Mouse (Mus musculus): ENCODE measurements at regions not wholly inside any gene's neighbourhood (a gene's known extent, or its start where the extent isn't known, plus 50 kb on each side); places are given as distances from the start of the nearest gene placed in this dataset.

DNA sequence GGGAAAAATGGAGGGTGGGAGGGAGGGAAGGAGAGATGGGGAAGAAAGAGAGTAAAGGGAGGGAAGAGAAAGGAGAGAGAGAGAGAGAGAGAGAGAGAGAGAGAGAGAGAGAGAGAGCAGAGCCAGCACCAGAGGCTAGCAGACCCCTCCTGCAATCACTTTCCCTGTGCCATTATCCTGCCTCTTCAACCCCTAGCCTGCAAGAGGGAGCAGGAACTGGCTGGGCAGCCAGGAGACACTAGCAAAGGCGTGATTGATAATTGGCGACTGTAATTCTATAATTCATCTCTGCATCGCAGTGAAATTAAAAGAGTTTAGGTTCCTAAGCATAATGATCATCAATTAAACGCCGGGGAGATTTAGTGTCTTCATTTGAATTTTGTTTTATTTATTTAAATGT lies 190.1 kb upstream of the 4931429L15Rik start:
- no peak for DNase-seq

DNA sequence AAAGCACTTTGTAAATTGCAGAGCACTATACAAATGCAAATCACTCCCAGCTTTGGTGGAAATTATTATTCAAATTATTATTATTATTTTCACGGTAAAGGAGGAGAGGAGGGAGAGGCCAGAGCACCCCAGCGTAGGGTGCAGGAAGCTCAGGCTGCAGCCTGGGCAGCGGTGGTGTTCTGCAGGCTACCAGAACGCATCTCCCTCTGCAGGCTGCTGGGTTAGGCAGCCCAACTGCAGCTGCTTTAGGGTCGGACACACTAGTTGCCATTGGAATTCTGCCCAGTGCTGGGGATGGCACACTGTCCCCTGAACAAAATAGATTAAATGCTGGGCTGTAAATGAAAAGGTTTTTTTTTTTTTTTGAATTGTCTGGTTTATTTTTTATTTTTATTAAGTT lies 189.7 kb upstream of the 4931429L15Rik start:
- DNase-seq: no peak

DNA sequence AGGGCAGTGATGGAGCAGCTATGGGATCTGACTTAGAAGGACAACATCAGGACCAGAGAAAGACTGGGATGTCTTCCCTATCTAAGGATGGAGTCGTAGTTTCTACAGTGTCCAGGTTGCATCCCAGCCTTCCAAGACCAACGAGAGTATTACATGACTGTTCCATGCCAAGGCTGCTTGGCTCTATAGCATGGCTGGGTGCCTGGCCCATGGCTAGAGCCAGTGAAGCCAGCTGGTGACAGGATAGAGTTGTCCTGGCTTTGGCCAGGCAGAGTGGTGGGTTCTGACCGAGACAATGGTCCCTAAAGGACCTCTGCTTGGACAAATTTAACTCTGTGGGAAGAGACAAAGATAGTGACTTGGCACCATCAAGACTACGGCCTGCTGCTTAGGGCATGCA lies 187.2 kb upstream of the 4931429L15Rik start:
- DNase-seq: peak; percentile 64 to 75

DNA sequence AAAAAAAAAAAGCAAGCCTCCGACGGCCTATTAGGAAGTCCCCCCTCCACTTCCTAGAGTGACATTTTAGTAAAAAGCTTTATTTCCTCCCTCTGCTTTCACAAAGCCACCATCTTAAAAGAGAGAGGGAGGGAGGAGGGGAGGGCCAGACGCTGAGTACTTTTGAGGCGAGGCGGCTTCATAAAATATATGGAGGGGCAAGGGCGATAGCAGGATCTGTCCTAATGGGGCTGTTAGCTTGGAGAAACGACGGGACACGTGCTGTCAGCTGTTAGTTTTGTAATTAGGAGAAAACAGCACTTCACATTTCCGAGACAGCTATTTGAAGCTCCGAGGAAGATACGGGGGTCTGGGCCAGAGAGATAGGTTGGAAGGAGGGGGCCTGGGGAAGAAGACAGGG lies 184.8 kb upstream of the 4931429L15Rik start:
- DNase-seq: no peak

DNA sequence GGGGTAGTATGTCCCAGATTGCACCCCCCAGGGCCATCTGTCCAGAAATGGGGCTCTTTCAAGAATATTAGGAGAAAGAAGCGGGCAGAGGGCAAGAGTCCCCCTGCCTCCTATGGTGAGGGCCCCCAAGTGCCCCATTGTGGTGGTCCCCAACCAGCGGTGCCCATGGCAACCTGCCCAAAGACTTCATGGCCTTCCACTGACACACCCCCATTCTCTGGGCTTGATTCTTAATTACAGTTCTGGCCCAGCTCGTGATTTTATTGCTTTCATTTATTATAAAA lies 184.3 kb upstream of the 4931429L15Rik start:
- no peak for DNase-seq

DNA sequence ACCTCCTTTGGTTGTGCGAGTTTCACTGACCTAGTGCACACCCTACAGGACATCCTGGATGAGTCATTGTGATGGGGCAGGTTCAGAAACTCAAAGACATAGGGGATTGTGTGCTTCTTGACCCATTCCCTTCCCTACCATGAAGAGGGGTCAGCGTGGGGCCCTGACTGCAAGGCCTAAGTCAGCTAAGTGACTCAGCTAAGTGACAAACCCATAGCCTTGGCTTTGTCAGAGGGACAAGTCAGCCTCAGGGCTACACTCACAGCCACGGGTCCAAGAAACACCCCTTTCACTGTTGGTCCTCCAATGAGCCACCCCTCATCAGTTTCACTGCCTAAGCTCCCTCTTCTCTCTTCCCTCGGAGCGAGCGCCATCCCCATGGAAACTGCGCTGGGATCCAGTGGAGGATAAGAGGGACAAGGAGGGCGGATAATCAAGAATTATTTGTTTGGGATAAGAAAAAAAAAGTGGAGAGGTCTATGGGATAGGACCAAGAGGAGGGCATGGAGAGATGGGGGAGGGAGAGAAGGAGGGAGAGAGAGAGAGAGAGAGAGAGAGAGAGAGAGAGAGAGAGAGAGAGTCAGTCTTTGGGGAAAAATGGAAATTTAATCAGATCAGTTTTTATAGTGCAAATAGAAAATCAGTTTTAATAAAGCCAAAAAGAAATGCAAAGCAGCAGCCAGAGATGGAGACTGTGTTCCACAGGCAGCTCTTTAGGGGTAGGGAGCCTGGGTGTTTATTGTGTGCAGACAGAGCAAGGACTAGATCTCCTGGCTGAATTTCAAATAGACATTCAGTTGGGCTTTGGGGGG lies 183.7 kb upstream of the 4931429L15Rik start:
- no peak for DNase-seq

DNA sequence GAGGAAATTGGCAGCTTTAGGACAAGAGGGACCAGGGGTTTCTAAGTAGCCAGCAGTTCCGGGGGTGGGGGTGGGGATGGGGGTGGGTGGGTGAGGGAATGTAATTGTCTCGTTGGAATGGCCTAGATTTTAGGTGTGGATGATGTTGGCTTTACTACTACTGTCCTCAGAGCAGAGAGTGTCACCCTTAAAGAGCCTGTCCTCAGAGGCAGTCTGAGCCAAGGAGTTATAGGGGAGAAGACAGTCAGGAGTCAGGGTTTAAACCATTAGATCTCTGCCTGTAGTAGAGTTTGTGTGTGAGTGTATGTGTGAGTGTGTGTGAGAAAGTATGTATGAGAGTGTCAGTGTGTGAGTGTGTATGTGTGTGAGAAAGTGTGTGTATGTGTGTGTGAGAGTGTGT lies 179.6 kb upstream of the 4931429L15Rik start:
- no peak for DNase-seq

DNA sequence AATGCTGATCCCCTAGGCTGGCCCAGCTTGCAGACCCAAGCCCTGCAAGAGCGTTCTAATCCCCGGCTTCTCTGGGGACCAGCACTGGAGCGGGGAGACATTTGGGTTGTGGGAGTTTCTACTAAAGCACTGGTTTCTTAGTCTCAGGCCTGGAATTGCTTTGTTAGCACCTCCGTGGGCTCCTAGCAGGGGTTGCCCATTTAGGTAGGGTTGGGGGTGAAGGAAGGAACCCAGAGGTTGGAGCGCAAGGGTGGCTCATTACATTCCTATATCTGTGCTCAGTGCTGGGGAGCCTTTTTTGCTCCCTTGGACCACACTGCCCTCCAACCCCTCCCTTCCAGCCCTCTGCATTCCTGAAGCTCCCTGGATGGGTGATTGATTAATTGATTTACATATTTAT lies 179.1 kb upstream of the 4931429L15Rik start:
- DNase-seq: no peak

DNA sequence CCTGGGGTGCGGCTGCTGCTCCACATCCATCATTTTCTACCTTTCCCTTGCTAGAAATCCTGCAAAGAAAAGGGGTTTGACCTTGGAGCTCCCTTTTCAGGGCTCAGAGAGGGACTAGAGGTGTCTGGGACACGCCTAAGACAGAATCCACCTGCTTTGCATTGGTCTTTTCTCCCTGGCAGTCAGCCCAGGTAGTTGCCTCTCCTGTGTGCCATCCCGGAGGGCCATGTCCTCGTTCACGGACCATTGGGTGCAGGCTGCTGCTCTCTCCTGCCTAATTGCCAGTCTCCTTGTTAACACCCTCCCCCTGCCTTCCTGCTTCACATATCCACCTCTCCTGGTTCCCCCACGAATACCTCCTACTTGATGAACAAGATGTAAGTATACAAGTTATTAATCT lies 175.5 kb upstream of the 4931429L15Rik start:
- DNase-seq: no peak

DNA sequence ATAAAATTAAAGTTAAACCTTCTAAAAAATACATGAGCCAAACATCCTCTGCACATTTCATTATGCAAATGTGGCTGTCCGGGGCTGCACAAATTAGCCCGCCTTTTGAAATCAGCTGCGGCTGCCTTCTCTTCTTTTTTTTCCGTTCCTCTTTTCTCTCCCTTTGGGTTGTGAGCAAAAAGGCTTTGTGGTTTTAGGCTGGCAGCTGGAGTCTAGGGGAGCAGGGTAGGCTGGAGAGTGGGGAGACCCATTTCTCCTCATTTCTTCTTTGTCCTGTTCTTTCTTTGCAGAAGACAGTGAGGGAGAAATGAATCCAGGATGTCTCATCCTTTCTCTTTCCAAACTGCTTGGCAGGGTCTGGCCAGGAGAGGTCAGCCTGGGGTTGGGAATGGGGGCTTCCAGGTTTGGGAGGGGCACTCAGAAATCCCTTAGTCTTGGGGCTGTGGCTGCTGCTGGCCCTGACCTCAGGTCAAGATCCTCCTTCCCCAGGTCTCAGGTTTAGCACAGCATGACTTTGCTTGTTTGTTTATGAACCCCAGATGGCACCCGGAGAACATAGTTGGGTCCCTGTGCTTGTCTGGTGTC lies 163.2 kb upstream of the 4931429L15Rik start:
- DNase-seq: no peak

DNA sequence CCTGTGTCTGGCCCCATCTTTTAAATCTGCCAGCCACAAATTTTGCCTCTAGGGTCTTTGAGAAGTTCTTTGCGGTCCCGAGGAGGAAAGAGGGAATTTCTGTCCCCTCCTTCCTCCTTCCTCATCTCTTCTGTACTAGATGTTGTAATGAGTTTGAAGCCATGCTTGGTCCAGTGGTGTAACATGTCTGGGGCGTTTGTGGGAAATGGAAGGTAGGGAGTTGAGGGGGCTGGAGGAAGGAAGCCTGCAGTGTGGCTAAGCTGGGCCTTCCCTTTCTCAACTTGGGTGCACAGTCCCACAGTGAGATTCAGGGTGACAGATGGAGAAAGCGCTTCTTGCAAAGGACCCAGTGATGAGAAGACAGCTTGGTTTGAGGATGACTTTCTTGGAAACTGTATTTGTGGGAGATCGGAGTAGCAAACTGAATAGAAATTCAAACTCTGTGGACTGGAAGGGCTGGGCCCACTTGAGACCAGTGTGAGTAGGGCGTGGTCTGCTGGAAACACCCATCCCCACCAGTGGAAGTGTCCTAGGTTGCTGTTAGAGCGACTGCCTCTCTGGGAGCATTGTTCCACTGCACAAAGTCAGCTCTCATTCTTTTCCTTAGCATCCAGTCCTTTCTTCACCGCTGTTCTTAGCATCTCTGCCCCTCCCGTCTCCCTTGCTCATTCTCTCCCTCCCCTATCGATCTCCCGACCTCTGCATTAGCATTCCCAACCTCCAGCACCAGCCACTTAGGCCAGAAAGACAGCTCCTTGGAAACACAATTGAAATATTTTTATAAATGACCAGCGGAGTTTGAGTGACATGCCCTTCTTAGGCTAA lies 162.5 kb upstream of the 4931429L15Rik start:
- no peak for DNase-seq

DNA sequence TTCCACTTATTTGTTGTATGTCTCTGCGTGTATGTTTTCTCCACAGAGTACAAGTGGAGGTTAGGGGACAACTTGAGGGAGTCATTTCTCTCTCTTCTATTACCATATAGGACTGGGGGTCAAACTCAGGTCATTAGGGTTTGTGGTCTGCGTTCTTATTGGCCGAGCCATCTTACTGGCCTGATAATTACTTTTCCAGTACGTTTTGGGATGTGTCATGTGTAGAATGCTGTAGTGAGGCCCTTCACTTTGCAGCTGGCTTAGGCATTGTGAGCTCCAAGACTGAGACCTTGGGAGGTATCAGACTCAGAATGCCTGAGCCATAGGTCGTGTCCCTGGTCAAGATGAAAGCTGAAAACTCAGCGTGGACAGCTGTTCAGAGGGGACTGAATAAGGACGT lies 161.7 kb upstream of the 4931429L15Rik start:
- no peak for DNase-seq

DNA sequence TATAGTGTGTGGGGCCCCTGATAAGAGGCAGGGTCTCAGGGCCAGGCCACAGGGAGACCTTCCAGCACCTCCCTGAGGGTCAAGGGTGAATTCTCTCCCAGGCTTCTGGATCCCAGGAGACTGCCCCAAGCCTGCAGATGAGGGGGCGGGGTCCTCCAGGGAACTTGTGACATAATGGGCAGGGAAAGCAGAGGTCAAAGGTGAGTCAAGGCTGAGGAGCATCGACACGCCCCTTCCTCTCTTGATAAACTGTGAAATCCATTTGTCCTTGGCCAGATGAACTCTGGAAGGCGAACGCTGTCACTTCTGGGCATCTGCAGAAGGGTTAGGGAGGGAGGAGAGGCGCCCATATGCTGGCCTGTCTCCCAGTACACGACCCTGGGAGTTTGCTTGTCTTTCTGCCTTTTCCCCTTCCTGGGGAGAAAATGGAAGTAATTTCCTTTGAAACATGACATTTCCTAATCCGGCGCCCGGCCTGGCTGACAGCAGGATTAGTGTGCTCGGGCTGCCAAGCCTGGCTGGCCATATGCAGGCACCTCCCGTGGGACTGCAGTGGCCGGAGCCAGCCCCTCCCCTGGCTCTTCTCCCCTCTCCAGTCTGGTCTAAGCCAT lies 160.4 kb upstream of the 4931429L15Rik start:
- peak; percentile 71 to 77 for DNase-seq

DNA sequence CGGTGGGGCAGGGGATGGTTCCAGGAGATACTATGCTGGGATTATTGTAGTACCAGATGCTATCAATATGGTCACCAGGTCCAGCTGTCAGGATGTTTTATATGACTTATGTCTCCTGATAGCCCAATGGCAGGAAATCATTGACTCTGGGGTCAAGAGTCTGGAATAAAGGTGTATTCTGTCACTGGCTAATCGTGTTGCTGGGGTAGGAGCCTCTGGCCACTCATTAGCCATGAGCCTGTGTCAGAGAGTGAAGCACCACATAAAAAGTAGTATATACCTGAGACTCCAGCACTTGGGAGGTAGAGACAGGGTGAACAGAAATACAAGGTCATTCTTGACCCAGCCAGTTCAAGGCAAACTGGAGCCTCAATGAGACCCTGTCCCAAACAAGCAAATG lies 158.8 kb upstream of the 4931429L15Rik start:
- no peak for DNase-seq

DNA sequence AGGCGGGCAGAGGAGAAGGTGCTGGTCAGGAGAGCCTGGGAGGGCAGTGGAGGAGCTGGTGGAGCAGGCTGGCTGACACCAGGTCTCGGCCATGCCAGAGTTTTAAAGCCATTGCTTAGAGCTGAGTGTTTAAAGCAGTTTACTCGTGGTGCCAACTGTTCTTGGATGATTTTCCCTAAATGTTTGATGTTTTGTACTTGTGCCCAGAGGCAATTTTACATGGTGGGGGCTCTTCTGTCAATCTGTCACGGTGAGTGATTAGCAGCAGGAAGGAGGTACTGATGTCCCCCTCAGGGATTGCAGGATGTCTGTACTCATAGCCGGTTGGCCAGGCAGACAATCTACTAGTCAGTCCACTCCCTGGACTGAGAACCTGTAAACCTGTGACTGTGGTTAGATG lies 156.7 kb upstream of the 4931429L15Rik start:
- DNase-seq: no peak

DNA sequence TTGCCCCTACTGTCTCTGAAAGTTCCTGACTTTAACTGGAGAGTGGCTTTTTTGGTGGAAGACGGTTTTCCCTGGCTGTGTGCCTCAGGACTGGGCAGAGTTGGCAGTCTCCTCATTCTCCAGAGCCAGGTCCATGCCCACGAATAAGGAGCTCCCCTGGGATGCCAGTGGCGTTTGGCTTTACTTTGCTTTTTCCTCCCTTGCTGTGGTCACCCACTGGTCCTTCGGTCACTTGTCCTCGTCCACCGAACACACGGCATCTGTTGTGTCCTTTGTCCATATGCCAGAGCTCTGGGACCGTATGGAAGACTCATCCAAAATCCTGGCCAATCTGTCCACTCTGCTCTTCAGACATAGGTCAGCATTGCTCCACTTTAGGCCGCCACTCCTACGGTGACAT lies 153.9 kb upstream of the 4931429L15Rik start:
- DNase-seq: peak; percentile 69

DNA sequence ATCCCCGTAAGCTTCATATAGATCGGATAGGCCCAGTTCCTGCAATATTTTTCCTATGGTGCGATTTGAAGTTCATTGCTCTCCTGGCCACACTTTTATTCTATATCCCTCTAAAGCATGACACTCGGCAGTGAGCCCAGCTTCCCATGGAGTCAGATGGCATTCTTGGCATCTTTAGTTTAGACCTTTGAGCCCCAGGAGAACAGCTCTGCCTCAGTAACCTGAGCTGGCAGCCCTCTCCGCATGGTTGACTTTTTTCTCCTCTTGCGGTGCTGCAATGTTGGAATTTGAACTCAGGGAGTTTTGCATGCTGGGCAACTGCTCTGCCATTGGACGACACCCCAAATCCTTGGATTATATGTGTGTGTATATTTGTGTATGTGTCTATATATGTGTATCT lies 149.7 kb upstream of the 4931429L15Rik start:
- peak; percentile 57 to 68 for DNase-seq

DNA sequence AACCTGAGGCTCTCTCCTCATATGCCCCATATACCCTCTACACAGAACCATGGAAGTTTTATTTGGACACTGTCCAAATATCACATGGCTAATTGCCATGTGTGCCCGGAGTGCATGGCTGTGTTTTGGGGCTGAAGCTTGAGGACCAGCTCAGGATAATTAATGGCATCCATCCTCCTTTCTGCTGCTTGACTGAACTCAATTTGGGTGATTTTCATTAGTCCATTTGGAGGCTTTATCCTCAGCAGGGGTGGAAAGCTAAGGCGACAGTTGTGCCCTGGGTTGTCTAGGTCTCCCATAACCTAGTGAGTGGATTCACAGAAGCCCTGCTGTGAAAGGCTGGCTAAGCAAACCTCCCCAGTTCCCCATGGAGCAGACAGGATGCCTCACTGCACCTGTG lies 148.5 kb upstream of the 4931429L15Rik start:
- no peak for DNase-seq

DNA sequence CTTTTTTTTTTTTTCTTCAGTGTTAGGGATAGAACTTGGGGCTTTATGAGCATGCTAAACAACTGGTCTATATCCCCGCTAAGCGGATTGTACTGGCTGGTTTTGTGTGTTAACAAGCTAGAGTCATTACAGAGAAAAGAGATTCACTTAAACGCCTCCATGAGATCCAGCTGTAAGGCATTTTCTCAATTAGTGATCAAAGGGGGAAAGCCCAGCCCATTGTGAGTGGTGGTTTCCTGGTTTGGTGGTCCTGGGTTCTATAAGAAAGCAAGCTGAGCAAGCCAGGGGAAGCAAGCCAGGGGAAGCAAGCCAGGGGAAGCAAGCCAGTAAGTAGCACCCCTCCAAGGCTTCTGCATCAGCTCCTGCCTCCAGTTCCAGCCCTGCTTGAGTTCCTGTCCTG lies 147.9 kb upstream of the 4931429L15Rik start:
- no peak for DNase-seq

DNA sequence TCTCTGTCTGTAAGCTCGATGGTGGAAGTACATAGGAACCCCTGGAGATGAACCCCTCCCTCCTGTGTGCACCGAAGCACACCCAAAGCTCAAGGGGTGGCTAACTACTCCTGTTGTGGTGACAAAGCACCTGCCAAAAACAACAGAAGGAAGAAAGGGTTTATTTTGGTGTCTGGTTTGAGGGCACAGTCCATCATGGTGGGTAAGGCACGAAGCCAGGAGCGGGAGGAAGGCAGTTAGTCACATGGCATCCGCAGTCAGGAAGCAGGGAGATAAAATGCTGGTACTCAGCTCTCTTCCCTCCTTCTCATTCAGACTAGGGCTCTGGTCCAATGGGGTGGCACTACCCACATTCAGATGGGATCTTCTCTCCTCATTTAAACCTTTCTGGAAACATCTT lies 142.9 kb upstream of the 4931429L15Rik start:
- DNase-seq: no peak

DNA sequence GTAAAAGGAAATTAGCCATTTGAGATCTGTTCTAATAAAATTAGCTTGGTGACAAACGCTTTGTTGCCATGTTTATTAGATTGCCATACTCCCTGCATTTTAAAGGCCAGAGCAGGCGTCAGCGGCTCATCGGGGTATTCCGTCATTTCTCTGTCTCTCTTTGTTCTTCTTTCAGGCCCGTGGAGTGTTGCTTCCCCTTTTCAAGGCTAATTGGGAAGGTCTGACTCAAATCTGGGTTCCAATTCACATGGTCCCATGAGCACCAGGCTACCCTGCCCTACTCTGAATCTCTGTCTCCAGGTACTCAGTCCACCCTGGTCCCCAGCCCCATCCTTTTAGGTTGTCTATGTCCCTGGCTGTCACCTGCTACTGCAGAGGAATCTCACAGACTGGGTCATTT lies 138.2 kb upstream of the 4931429L15Rik start:
- no peak for DNase-seq

DNA sequence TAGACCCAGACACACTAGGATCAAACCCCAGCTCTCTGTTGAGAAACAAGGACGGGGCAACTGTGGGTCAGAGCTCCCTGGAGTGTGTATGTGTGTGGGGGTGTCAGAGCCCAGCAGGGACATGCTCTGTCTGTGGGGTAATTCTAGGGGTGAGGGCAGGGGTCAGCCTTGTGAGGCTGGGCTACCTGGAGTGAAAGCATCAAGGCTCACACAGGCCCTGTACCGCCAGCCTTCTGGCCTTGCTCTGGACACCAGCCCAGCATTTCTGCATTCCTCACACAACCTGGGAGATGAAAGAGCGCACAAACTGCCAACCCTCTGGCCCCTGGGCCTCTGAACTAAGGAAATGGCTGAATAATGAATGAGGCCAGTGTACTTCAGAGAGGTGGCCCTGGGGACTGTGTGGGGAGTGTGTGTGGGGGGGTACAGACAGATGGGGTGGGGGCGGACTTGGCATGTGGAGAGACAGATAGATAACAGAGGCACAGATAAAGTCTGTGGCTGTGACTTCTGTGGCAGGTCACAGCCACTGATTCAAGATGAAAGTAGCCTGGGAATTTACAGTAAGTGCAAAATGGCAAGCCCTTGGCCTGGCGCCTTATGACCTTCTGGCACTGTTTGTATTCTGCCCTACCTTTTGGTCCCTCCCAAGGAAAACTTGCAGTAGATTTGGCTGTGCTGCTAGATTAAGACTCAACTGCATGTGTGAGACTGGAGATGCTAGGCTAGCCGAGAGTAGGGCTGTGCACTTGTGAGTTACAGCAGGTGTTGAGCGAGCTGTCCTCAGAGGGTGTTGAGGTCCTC lies 135.2 kb upstream of the 4931429L15Rik start:
- DNase-seq: no peak

Data from cerebellum, postnatal 36 days (tissue).